Mouse (Mus musculus): ENCODE results near the gene Col4a3bp.

Gene Col4a3bp

GRCm38 (mm10) chr13:96542081-96542889 lies at the start of gene Col4a3bp, which contains the start of gene Polk:
Gene Col4a3bp, plus strand, starts transcription at chr13:96542618.
Gene Polk, minus strand, starts transcription at chr13:96542579.
- peak; percentile 99 for DNase-seq (ENCODE audit: low spot score)

GRCm38 (mm10) chr13:96496630-96497029 lies 45.8 kb upstream of the Col4a3bp start:
- no peak for DNase-seq (ENCODE audit: low spot score)

GRCm38 (mm10) chr13:96499891-96500290 lies 42.5 kb upstream of the Col4a3bp start:
- DNase-seq (ENCODE audit: low spot score): no peak

- no peak for DNase-seq (ENCODE audit: low spot score)
Measured at GRCm38 (mm10) chr13:96505661-96506060, 36.8 kb upstream of the Col4a3bp start.

GRCm38 (mm10) chr13:96506313-96506712 lies 36.1 kb upstream of the Col4a3bp start:
- no peak for DNase-seq (ENCODE audit: low spot score)

GRCm38 (mm10) chr13:96507541-96507940 lies 34.9 kb upstream of the Col4a3bp start:
- DNase-seq (ENCODE audit: low spot score): no peak

- DNase-seq (ENCODE audit: low spot score): no peak
Measured at GRCm38 (mm10) chr13:96510635-96511034, 31.8 kb upstream of the Col4a3bp start.

- DNase-seq (ENCODE audit: low spot score): no peak
Measured at GRCm38 (mm10) chr13:96511262-96511661, 31.2 kb upstream of the Col4a3bp start.

- no peak for DNase-seq (ENCODE audit: low spot score)
Measured at GRCm38 (mm10) chr13:96511893-96512292, 30.5 kb upstream of the Col4a3bp start.

GRCm38 (mm10) chr13:96514154-96514942 lies 28.1 kb upstream of the Col4a3bp start:
- DNase-seq (ENCODE audit: low spot score): no peak

GRCm38 (mm10) chr13:96516249-96516648 lies 26.2 kb upstream of the Col4a3bp start:
- DNase-seq (ENCODE audit: low spot score): no peak

- no peak for DNase-seq (ENCODE audit: low spot score)
Measured at GRCm38 (mm10) chr13:96517335-96517734, 25.1 kb upstream of the Col4a3bp start.

GRCm38 (mm10) chr13:96521294-96521693 lies 21.1 kb upstream of the Col4a3bp start:
- DNase-seq (ENCODE audit: low spot score): no peak

- no peak for DNase-seq (ENCODE audit: low spot score)
Measured at GRCm38 (mm10) chr13:96527022-96527421, 15.4 kb upstream of the Col4a3bp start.

- no peak for DNase-seq (ENCODE audit: low spot score)
Measured at GRCm38 (mm10) chr13:96527856-96528255, 14.6 kb upstream of the Col4a3bp start.

- DNase-seq (ENCODE audit: low spot score): peak; percentile 43
Measured at GRCm38 (mm10) chr13:96528776-96529175, 13.6 kb upstream of the Col4a3bp start.

GRCm38 (mm10) chr13:96529542-96529941 lies 12.9 kb upstream of the Col4a3bp start:
- no peak for DNase-seq (ENCODE audit: low spot score)

- no peak for DNase-seq (ENCODE audit: low spot score)
Measured at GRCm38 (mm10) chr13:96530064-96530463, 12.4 kb upstream of the Col4a3bp start.

- no peak for DNase-seq (ENCODE audit: low spot score)
Measured at GRCm38 (mm10) chr13:96532176-96532575, 10.2 kb upstream of the Col4a3bp start.

GRCm38 (mm10) chr13:96533742-96534141 lies 8.7 kb upstream of the Col4a3bp start:
- DNase-seq (ENCODE audit: low spot score): no peak

- DNase-seq (ENCODE audit: low spot score): no peak
Measured at GRCm38 (mm10) chr13:96536821-96537572, 5.4 kb upstream of the Col4a3bp start.

GRCm38 (mm10) chr13:96538103-96538502 lies 4.3 kb upstream of the Col4a3bp start:
- no peak for DNase-seq (ENCODE audit: low spot score)
